Mouse (Mus musculus) bone marrow, adult 2 months (tissue): ENCODE measurements around the gene Creb5.

Experiments used
- CTCF ChIP-seq: fragments of 200-500 bp; IDR thresholded peaks from 2 replicates; pipeline ENCODE4 v1.5.1; 2011; ENCODE audit warnings: low read length, control low read depth; ENCODE audit not compliant: control insufficient read depth, insufficient read depth
- POLR2A ChIP-seq: fragments of 200-500 bp; IDR thresholded peaks from 2 replicates; pipeline ENCODE4 v1.6.1; 2011; ENCODE audit warnings: low read depth, mild to moderate bottlenecking, control low read depth, low read length, borderline replicate concordance; ENCODE audit not compliant: control insufficient read depth

DNA sequence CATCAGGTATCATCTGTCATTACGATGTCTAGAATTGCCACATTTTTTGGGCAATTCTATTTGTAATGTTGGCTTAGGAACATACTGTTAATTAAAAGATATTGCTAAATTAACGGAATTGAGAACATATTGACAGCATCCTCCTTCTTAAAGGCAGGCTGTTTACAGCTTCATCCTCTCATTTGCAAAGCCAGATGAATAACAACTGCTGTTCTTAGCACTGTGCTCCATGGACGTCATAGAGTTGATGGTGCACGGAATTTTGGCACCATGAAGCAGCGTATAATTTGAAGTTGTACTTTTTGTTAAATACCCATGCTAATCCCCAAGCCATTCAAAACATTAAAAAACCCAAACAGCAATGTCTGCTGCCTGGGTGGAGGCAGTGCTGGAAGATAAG lies 10.8 kb downstream of the Creb5 start:
- TF ChIP-seq CTCF (no peak), POLR2A (no peak)
